Mouse (Mus musculus) duodenum, adult 2 months (tissue): ENCODE results near the gene Ubn1. TPM values are rescaled to one million over a fixed set of nuclear protein-coding genes. Genes with fewer than 3 reads are reported as not detected.

ENCODE experiments used
- polyA plus RNA-seq: library from polyadenylated mRNA; depleted of rRNA; stranded (reverse); fragments of >200 nt; gene quantifications from 2 replicates; pipeline ENCODE4 v1.2.3, GENCODE M21; 2012; ENCODE audit warnings: low replicate concordance; rRNA removed

The Ubn1 gene
- 11.9 and 15.4 TPM in 2 replicates for polyA plus RNA-seq

GRCm38 (mm10) chr16:5049774-5050234, at the start of gene Ubn1, which contains the start of gene Glyr1:
Ubn1 (plus strand) TSS chr16:5050057.
Glyr1 (minus strand) TSS chr16:5049863.

GRCm38 (mm10) chr16:5007067-5007466, 42.8 kb upstream of the Ubn1 start, which contains the start of gene Smim22:
Smim22 (plus strand) TSS chr16:5007288.

GRCm38 (mm10) chr16:5013054-5013838, 36.6 kb upstream of the Ubn1 start, which contains the start of gene Rogdi:
Rogdi (minus strand) TSS chr16:5013553.

GRCm38 (mm10) chr16:5132401-5132801, 82.5 kb downstream of the Ubn1 start, which contains the start of gene Ppl:
Ppl (minus strand) TSS chr16:5132421.

Other genes starting within 250 kb of the Ubn1 start
- not detected in 2 replicates for gene 4930562C15Rik, start 214.6 kb upstream of the Ubn1 start, polyA plus RNA-seq
- 34.9 and 38.2 TPM in 2 replicates for gene Ubald1, start 169.7 kb upstream of the Ubn1 start, polyA plus RNA-seq
- 128 and 172 TPM in 2 replicates for gene Mgrn1, start 163.8 kb upstream of the Ubn1 start, polyA plus RNA-seq
- 37.5 and 39.6 TPM in 2 replicates for gene Nudt16l1, start 111.3 kb upstream of the Ubn1 start, polyA plus RNA-seq
- gene Anks3, start 85.9 kb upstream of the Ubn1 start, polyA plus RNA-seq = 21.8 and 24.0 TPM in 2 replicates
- not detected in 2 replicates for gene Sept12, start 52.2 kb upstream of the Ubn1 start, polyA plus RNA-seq
- gene Smim22, start 42.8 kb upstream of the Ubn1 start, polyA plus RNA-seq = 205 and 527 TPM in 2 replicates
- gene Rogdi, start 36.5 kb upstream of the Ubn1 start, polyA plus RNA-seq = 50.5 and 84.1 TPM in 2 replicates
- 33.0 and 46.5 TPM in 2 replicates for gene Glyr1, start 194 bp upstream of the Ubn1 start, polyA plus RNA-seq
- 0.37 and 0.78 TPM in 2 replicates for gene Ppl, start 82.4 kb downstream of the Ubn1 start, polyA plus RNA-seq
- 0.07 TPM in 1 of 2 replicates, not detected in the other for gene Sec14l5, start 97.1 kb downstream of the Ubn1 start, polyA plus RNA-seq
- gene Nagpa, start 154.0 kb downstream of the Ubn1 start, polyA plus RNA-seq = 32.7 and 35.2 TPM in 2 replicates
- 2.6 and 3.8 TPM in 2 replicates for gene AU021092, start 172.2 kb downstream of the Ubn1 start, polyA plus RNA-seq
- gene Alg1, start 183.6 kb downstream of the Ubn1 start, polyA plus RNA-seq = 25.5 and 33.5 TPM in 2 replicates
- gene Eef2kmt, start 205.9 kb downstream of the Ubn1 start, polyA plus RNA-seq = 24.5 and 38.4 TPM in 2 replicates